Mouse (Mus musculus): ENCODE measurements around the gene Rai1.

GRCm38 (mm10) chr11:60217467-60217866, 112.7 kb downstream of the Rai1 start:
- TF ChIP-seq TAL1 (IDR thresholded peaks at IDR 0.05; ENCODE audit: low read length), result no peak
- TF ChIP-seq GATA1 (IDR thresholded peaks at IDR 0.05; ENCODE audit: low read length), result no peak
